Mouse (Mus musculus): ENCODE measurements around the gene Tmem150b.

DNA sequence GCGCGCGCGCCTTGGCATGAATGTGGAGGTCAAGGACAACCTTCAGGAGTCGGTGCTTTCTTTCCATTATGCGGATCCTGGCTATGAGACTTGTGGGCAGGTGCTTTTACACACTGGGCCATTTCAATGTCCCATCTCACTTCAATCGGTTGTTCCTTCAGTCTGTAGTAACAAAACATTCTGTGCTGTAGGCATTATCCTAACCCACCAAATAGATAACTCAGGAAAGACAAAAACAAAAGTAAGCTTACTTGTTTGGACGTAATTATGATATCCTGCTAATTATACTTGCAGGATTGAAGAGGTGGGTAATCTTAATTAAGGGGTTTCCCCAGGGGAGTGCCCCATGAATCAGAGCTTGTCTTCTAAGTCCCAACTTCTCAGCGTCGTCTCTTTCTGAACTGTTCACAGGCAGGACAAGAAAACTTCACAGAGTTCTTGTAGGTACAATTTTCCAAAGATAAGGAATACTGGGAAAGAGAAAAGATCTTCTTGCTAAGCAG, 14.0 kb upstream of the Tmem150b start:
- TF ChIP-seq EP300 (IDR thresholded peaks at IDR 0.05; ENCODE audit: low read depth in 1 of 2, low read length in 2 of 2) (no peak), MAX (IDR thresholded peaks at IDR 0.05; ENCODE audit: low read length) (no peak), JUND (IDR thresholded peaks at IDR 0.05; ENCODE audit: low read depth, low read length) (no peak), MXI1 (IDR thresholded peaks at IDR 0.05; ENCODE audit: low read depth, low read length) (no peak), RAD21 (IDR thresholded peaks at IDR 0.05; ENCODE audit: low read depth, low read length) (no peak), MAZ (IDR thresholded peaks at IDR 0.05; ENCODE audit: low read depth, low read length) (no peak), ZNF384 (IDR thresholded peaks at IDR 0.05; ENCODE audit: low read depth, low read length) (no peak), CTCF (IDR thresholded peaks at IDR 0.05 in 2 of 3, conservative IDR thresholded peaks at IDR 0.05 in 1 of 3; ENCODE audit: control insufficient read depth in 1 of 3, insufficient read depth in 1 of 3, low read depth in 2 of 3, low read length in 3 of 3, poor library complexity in 1 of 3, severe bottlenecking in 1 of 3) (no peak), ZMIZ1 (IDR thresholded peaks at IDR 0.05; ENCODE audit: low read depth, low read length) (no peak), GATA1 (IDR thresholded peaks at IDR 0.05; ENCODE audit: low read depth, low read length) (no peak)

All from MEL (cell line).